Mouse (Mus musculus) kidney, embryonic 14.5 days (tissue): ENCODE measurements around the gene Cmpk2. TPM values are rescaled to one million over a fixed set of nuclear protein-coding genes. Genes with fewer than 3 reads are reported as not detected.

Source experiments
- ATAC-seq: fragments of 200-750 bp; cut with Nextera tagmentation; 2 replicates; pipeline ENCODE4 v1.8.0; 2017; ENCODE audit warnings: moderate number of reproducible peaks, mild to moderate bottlenecking, moderate TSS enrichment, moderate library complexity; ENCODE audit not compliant: low FRiP score, low TSS enrichment
- H3K27ac ChIP-seq: fragments of 300-500 bp; sonication (generic); 2 replicates; pipeline ENCODE4 v1.5.1; 2014; ENCODE audit warnings: low read depth, mild to moderate bottlenecking, low read length, moderate library complexity, mixed read lengths
- H3K27me3 ChIP-seq: fragments of 300-500 bp; sonication (generic); 2 replicates; pipeline ENCODE4 v1.6.1; 2014; ENCODE audit warnings: mild to moderate bottlenecking, low read length; ENCODE audit not compliant: control insufficient read depth, insufficient read depth
- H3K36me3 ChIP-seq: fragments of 300-500 bp; sonication (generic); 2 replicates; pipeline ENCODE4 v1.6.1; 2014; ENCODE audit warnings: low read length, mixed read lengths; ENCODE audit not compliant: control insufficient read depth, insufficient read depth
- H3K4me1 ChIP-seq: fragments of 300-500 bp; sonication (generic); 2 replicates; pipeline ENCODE4 v1.6.1; 2014; ENCODE audit warnings: low read length, mixed read lengths; ENCODE audit not compliant: control insufficient read depth, insufficient read depth
- H3K4me2 ChIP-seq: fragments of 300-500 bp; sonication (generic); replicated peaks from 2 replicates; pipeline ENCODE4 v1.6.1; 2014; ENCODE audit warnings: low read depth, mild to moderate bottlenecking, low read length
- H3K4me3 ChIP-seq: fragments of 300-500 bp; sonication (generic); 2 replicates; pipeline ENCODE4 v1.5.1; 2014; ENCODE audit warnings: mild to moderate bottlenecking, low read length
- H3K9ac ChIP-seq: fragments of 300-500 bp; sonication (generic); 2 replicates; pipeline ENCODE4 v1.6.1; 2014; ENCODE audit warnings: low read depth, mild to moderate bottlenecking, low read length, moderate library complexity
- H3K9me3 ChIP-seq: fragments of 300-500 bp; sonication (generic); 2 replicates; pipeline ENCODE4 v1.6.1; 2016; ENCODE audit warnings: low read length; ENCODE audit not compliant: control insufficient read depth
- WGBS: fragments of 180-500 bp; shearing (Covaris S2); extraction: QIAGEN DNeasy Blood & Tissue Kit; methylation state at CpG from one replicate; pipeline ENCODE4 v1.1.7; 2014; 5-methylcytosine and 5-hydroxymethylcytosine counted together
- polyA plus RNA-seq: library from polyadenylated mRNA; unstranded; fragments of >200 nt; fragmentation: Nextera tagmentation; extraction: Ambion mirVana; gene quantifications from 2 replicates; pipeline ENCODE4 v1.2.1, GENCODE M21; 2014

The Cmpk2 gene
- polyA plus RNA-seq, 1 experiment from 2014 or later = 9.7 TPM

- 95% methylated on average over 2 of the region's 2 CpGs for WGBS
- H3K27ac ChIP-seq = no peak overlapping the region
- no peak overlapping the region for H3K9ac ChIP-seq
Measured at GRCm38 (mm10) chr12:26449483-26449882, 19.5 kb upstream of the Cmpk2 start.

GRCm38 (mm10) chr12:26451150-26451549 lies 17.9 kb upstream of the Cmpk2 start:
- Histone ChIP-seq H3K4me1 (peaks cover 6% of the 10 kb centered on the region; the same call in 1 of the 2 replicates), H3K27me3 (no peaks in the 10 kb centered on the region), H3K4me3 (no peak overlapping the region), H3K27ac (no peak overlapping the region), H3K9ac (no peak overlapping the region), H3K4me2 (no peak overlapping the region), H3K36me3 (no peaks in the 10 kb centered on the region), H3K9me3 (no peaks in the 10 kb centered on the region)
- WGBS = 58% methylated on average over 1 of the region's 1 CpGs
- no peak for ATAC-seq

More at GRCm38 (mm10) chr12:26449483-26449882, 19.5 kb upstream of the Cmpk2 start:
- no peak overlapping the region for H3K4me2 ChIP-seq
- H3K9me3 ChIP-seq = no peaks in the 10 kb centered on the region
- no peaks in the 10 kb centered on the region for H3K36me3 ChIP-seq
- no peaks in the 10 kb centered on the region for H3K27me3 ChIP-seq
- H3K4me3 ChIP-seq = no peak overlapping the region
- H3K4me1 ChIP-seq = no peaks in the 10 kb centered on the region
- no peak for ATAC-seq

DNA sequence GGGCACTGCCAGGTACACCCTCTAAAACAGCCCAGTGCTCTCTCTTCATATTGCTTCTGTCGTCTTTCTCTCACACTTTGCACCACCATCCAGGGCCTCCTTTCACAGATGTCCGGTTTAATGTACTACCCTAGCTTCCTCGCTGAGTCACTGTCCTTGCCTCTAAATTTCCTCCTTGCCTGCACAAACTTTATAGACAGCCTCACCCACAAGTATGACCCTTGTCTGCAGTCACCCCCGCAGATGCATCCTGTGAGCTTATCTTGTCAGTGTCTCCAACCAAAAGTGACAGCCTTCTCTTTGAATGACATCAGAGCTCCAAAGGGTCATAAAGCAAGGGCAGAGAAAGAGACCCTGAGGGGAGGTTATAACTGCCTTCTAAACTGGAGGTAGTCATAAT lies 16.1 kb upstream of the Cmpk2 start:
- ATAC-seq = no peak
- WGBS = 57% methylated on average over 4 of the region's 4 CpGs

DNA sequence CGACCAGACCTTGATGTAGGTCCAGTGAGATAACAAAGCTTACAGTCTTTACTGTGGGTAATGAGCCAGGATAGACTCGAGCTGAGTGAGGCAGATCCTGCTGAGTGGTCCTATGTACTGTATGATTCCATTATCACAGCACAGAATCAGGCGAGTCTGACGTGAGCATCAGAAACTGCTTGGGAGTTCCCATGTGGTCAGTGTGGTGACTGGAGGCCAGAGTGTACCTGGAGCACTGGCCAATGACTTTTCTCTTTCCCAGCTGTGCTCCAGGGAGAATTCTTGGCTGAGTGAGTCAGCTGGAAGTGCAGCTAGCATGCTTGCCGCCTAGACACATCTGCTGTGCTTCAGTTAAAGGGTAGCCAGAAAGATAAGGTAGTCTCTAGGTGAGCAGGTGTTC lies 14.3 kb upstream of the Cmpk2 start:
- H3K9me3 ChIP-seq = no peaks in the 10 kb centered on the region
- no peaks in the 10 kb centered on the region for H3K27me3 ChIP-seq
- no peak overlapping the region for H3K4me2 ChIP-seq
- H3K36me3 ChIP-seq = no peaks in the 10 kb centered on the region
- H3K27ac ChIP-seq = no peak overlapping the region
- H3K4me3 ChIP-seq = no peak overlapping the region; the same call in 1 of the 2 replicates
- WGBS = 43% methylated on average over 5 of the region's 5 CpGs
- no peak for ATAC-seq
- no peak overlapping the region for H3K9ac ChIP-seq
- H3K4me1 ChIP-seq = peaks cover 10% of the 10 kb centered on the region; the same call in 1 of the 2 replicates

More for the DNA sequence above, 16.1 kb upstream of the Cmpk2 start:
- H3K27me3 ChIP-seq = no peaks in the 10 kb centered on the region
- H3K4me2 ChIP-seq = no peak overlapping the region
- no peak overlapping the region for H3K9ac ChIP-seq
- H3K36me3 ChIP-seq = no peaks in the 10 kb centered on the region
- no peak overlapping the region for H3K4me3 ChIP-seq
- H3K9me3 ChIP-seq = no peaks in the 10 kb centered on the region
- H3K4me1 ChIP-seq = peaks cover 10% of the 10 kb centered on the region; the same call in 1 of the 2 replicates
- no peak overlapping the region for H3K27ac ChIP-seq

- H3K27ac ChIP-seq = no peak within 1 kb of the TSS
- peak within 1 kb of the TSS; percentile 29 for H3K4me2 ChIP-seq
- peaks cover 10% of the 10 kb centered on the region; the same call in 1 of the 2 replicates for H3K4me1 ChIP-seq
- H3K4me3 ChIP-seq = peak within 1 kb of the TSS; percentile 6; the same call in 1 of the 2 replicates
- peak; percentile 65 for ATAC-seq
- WGBS = 45% methylated on average over 13 of the region's 13 CpGs
- H3K27me3 ChIP-seq = no peaks in the 10 kb centered on the region
- no peaks in the 10 kb centered on the region for H3K9me3 ChIP-seq
- H3K9ac ChIP-seq = 0 out of 2 replicates have a peak within 1 kb of the TSS, but pooled peaks have one; percentile 7
- H3K36me3 ChIP-seq = no peaks in the 10 kb centered on the region
Measured at GRCm38 (mm10) chr12:26456028-26456698, 12.8 kb upstream of the Cmpk2 start, which contains the start of gene Rsad2. Rsad2 (minus strand) TSS chr12:26456452.

GRCm38 (mm10) chr12:26460091-26460490 lies 8.9 kb upstream of the Cmpk2 start:
- H3K4me1 ChIP-seq = peaks cover 10% of the 10 kb centered on the region; the same call in 1 of the 2 replicates
- H3K27me3 ChIP-seq = no peaks in the 10 kb centered on the region
- ATAC-seq = no peak
- no peak overlapping the region for H3K9ac ChIP-seq
- no peak overlapping the region for H3K4me2 ChIP-seq
- H3K36me3 ChIP-seq = no peaks in the 10 kb centered on the region
- WGBS = 58% methylated on average over 2 of the region's 2 CpGs
- H3K4me3 ChIP-seq = no peak overlapping the region
- no peaks in the 10 kb centered on the region for H3K9me3 ChIP-seq
- H3K27ac ChIP-seq = no peak overlapping the region

DNA sequence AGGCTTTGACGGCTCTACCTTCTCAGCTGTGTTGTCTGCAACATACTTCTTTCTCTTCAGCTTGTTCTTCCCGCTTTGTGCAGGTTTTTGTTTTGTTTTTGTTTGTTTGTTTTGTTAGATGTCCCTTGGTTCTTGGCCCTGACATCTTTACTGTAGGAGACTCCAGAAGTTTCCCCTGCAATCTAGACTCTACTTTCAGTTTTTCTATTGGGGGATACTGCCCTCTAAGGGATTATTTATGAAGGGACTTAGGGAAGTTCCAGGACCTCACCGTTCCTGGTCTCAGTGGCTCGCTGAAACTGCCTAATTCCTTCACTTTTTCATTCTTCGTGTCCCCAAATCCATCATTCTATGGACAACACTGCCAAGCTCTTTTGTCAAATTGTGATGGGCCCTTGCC lies 3.4 kb upstream of the Cmpk2 start:
- WGBS = 68% methylated on average over 5 of the region's 5 CpGs

GRCm38 (mm10) chr12:26470042-26470409 lies 1.0 kb downstream of the Cmpk2 start:
- Histone ChIP-seq H3K4me2 (peak overlapping the region; percentile 96), H3K36me3 (no peaks in the 10 kb centered on the region), H3K9me3 (no peaks in the 10 kb centered on the region), H3K9ac (peak overlapping the region; percentile 76), H3K27me3 (no peaks in the 10 kb centered on the region), H3K27ac (no peak overlapping the region), H3K4me3 (peak overlapping the region; percentile 66), H3K4me1 (no peaks in the 10 kb centered on the region; the same call in 1 of the 2 replicates)
- no peak for ATAC-seq
- WGBS = 24% methylated on average over 6 of the region's 6 CpGs

More for the DNA sequence above, 3.4 kb upstream of the Cmpk2 start:
- H3K4me2 ChIP-seq = no peak overlapping the region
- H3K9ac ChIP-seq = no peak overlapping the region
- H3K4me3 ChIP-seq = no peak overlapping the region
- no peaks in the 10 kb centered on the region for H3K4me1 ChIP-seq
- H3K27me3 ChIP-seq = no peaks in the 10 kb centered on the region
- no peak for ATAC-seq
- H3K9me3 ChIP-seq = no peaks in the 10 kb centered on the region
- H3K36me3 ChIP-seq = no peaks in the 10 kb centered on the region
- H3K27ac ChIP-seq = no peak overlapping the region

- Histone ChIP-seq H3K9ac (no peak overlapping the region), H3K4me3 (no peak overlapping the region), H3K4me1 (no peaks in the 10 kb centered on the region; the same call in 1 of the 2 replicates), H3K27me3 (no peaks in the 10 kb centered on the region), H3K4me2 (no peak overlapping the region), H3K27ac (no peak overlapping the region), H3K9me3 (no peaks in the 10 kb centered on the region), H3K36me3 (no peaks in the 10 kb centered on the region)
- no peak for ATAC-seq
- WGBS = 51% methylated on average over 3 of the region's 3 CpGs
Measured at GRCm38 (mm10) chr12:26471376-26471775, 2.4 kb downstream of the Cmpk2 start.
